Mouse (Mus musculus) neural tube, embryonic 10.5 days (tissue): Measurements from ENCODE around the gene Tgfbr3l.
"Not testable (repeated sequence)": the region's sequence is repeated elsewhere in the genome, so short reads cannot be mapped to it uniquely, and the experiment has no call there.

Experiments used
- DNase-seq: peaks from one replicate; pipeline ENCODE4 v3.0.0-alpha.2; 2017; ENCODE audit warnings: low spot score; ENCODE audit errors: extremely low spot score

Gene Tgfbr3l

DNA sequence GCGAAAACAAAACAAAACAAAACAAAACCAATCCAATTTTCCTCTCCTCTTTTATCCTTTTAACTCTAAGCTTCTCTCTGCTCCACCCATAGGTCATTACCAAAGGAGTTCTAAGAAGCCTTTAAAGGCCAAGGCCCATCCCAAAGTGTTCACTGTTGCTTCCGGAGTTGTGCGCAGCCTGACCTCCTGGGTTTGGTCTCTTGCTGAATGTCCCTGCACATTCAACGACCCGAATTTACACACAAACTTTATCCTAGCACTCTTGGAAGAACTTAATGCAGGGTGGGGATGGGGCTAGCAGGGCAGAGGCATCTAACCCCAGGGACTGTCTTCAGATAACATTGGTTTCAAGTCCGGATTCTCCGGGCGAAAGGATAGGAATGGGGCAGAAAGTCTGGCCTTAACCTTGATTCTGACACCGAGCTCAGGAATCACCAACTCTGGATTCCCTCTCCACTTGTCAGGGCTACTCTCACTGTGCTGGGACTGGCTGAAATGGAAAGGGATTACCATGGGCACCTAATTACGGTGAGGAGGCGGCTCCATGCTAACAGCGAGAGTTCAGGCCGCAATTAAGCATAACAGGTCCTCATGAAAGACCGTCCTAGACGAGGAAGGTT is 10.1 kb upstream of the Tgfbr3l start:
- no peak for DNase-seq

DNA sequence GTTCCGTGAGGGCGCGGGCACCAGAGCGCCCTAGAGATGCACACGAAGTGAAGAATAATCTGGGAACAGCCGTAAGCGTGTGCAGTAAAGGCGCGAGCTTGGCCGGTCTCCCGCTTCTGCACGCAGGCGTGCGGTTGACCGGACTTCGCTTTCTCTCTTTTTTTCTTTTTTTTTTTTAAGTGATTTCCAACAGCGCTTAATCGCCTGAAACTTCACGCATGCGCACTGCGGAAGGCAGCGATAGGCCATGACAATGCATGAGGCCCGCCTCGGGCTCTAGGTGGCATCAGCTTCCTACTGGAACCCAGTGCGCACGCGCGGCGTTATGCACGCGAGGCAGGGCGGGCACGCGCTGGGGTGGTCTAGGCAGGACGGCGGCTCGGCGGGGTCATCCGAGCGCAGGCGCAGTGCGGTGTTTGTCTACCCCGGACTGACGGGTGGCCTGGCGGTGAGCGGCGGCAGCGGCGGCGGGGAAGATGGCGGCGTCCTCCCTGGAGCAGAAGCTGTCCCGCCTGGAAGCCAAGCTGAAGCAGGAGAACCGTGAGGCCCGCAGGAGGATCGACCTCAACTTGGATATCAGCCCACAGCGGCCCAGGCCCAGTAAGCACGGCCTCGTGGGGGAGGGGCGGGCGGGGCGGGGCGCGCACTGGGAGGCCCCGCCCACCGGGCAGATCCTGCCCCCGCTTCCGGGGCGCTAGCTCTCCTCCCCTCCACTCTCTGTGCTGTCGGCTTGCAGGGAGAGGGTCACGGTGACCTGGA is 9.4 kb upstream of the Tgfbr3l start, which contains the start of the genes Map2k7 and Gm49320:
Map2k7 (plus strand) TSS at position 307 of the 759 bp plus-strand sequence.
Gm49320 (plus strand) TSS at position 432 of the 759 bp plus-strand sequence.
- DNase-seq: peak; percentile 100

DNA sequence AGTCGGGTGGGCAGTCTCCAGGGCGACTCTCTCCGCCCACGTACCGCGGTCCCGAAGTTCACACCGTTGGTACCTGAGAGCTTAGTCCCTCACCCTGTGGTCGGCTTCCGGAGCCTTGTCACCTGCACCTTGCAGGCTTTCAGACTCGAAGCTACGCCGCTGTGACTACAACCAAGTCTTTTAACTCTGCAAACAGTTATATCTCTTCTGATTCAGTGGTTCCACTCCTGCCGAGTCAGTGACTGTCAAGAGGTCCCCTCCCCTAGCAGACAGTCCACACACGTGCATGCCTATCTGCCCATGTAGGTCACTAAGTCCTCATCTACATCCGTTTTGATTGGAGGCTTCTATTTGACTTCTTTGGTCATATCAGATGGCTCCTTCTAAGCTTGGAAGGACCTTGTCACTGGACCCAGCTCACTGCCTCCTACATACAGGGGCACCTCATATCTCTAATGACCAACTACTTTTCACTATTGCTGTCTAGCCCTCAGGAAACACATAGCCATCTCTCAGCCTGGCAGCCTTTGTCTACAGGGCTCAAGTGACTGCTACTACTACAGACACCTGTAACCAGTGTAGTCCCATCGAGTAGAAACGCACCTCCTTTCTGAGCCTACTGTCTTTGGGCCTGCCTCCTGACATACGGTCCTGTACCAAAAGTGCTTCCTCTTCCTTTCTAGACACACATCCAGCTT is 8.7 kb upstream of the Tgfbr3l start:
- DNase-seq: no peak

DNA sequence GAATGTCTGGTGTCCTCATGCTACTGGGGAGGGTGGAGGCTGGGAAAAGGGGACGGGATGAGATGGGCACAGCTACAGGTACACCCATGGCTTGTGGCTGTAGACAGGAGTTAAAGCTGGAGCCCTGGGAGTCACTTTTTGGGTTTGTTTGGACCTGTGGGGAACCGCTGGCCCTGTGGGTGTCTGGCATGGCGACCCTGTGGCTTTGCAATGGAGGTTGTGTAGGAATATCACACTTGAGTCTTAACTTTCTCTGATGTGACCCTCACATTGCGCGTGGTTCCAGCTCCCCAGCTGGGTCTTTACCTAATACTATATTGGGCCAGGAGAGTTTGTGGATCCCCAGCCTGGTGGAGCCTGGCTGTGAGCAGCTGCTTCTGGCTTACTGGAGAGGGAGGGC is 3.0 kb upstream of the Tgfbr3l start:
- DNase-seq: no peak

DNA sequence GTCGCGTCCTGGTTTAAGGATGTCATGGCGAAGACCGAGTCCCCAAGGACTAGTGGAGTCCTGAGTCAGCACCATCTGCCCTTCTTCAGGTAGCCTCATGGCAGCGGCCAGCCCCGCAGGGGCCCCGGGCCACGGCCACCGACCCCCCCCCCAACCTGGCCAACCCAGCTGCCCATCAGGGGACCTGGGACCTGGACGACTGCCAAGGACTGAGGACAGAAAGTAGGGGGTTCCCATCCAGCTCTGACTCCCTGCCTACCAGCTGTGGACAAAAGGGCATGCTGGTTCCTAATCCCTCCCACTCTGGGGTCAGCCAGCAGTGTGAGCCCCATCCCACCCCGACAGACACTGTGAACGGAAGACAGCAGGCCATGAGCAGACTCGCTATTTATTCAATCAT is 2.3 kb upstream of the Tgfbr3l start:
- no peak for DNase-seq

DNA sequence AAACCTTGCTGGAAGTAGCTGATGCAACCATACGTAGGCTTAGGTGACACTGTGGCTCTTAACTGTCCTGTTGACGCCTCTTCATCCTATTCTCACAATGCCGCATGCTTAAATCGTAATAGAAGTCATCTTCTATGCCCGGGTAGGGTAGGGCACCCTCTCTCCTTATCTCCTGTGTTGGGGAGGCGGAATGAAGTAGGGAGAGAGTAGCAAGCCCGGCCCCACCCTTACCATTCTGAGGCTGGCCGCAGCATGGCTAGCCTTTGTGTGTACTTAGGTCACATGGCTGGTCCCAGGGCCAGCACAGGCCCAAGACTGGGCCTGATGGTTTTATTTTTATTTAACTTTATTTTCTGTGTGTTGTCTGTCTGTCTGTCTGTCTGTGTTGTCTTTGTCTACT is 773 bp upstream of the Tgfbr3l start:
- DNase-seq: no peak

DNA sequence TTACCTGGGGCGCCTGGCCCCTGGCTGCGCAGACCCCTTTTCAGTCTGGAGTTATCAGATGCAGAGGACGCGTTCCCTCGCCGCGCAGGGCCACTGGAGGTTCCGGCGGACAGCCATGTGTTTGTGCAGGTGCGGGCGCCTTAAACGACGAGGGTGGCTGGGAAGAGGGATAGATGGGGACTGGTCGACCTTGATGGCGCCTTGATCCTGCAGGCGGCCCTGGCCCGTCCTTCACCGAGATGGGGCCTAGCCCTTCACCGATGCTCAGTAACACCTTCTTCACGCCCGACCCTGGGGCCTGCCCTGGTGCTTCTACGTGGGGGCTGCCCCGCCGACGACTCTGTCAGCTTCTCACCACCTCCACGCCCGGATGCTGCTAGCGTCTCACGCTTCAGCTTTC is 1.2 kb downstream of the Tgfbr3l start:
- DNase-seq: peak; percentile 53

DNA sequence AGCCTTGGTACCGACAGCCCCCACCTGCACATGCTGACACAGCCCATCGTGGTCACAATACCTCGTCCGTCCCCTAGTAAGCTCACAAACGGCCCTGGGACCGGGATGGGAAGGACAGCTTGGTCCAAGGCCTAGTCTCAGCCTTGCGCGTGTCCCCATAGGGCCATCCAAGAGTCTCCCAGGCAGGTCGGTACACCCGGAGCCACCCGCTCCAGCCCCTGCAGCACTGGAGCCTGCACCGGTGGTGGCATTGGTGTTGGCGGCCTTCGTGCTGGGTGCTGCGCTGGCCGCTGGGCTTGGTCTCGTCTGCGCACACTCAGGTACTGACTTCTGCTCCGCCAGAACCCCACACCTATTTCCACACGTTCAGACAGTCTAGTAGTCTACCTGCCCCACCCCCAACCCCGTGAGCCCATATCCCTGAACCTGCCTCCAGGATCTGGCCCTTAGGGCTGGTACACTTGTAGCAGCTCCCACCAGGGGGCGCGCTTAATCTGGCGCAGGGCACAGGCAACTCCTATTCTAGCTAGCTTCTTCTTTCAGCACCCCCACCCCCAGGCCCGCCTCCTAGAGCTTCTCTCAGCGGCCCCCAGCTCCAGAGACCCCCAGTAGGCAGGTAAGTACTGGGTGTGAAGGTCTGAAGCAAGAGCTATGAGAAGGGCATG is 2.4 kb downstream of the Tgfbr3l start:
- DNase-seq: peak; percentile 85

DNA sequence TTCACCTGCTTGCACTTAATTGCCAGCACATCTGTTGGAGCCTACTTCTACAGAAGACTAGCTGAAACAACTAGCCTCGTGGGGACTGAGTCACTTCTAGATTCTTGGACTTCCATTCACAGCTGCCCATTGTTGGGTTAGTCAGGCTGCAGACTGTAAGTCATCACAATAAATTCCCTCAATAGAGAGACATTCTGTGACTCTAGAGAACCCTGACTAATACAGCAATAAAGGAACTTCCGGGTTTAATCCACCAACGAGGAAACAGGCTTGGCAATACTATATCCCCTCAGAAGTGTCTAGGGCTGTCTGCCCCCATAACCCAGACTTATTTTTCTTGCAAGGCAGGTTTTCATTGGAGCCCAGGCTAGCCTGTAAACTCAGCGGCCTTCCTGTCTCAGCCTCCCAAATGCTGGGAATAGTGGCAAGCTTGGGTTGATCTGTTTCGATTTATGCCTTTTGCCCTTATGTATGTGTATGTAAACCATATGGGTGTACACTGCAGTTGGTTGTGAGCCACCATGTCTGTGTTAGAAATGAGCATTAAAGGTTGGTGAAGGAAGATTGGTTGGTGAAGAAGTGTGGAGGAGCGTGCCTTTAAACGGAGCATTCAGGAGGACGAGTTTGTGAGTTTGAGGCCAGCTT is 4.2 kb downstream of the Tgfbr3l start:
- DNase-seq: no peak

DNA sequence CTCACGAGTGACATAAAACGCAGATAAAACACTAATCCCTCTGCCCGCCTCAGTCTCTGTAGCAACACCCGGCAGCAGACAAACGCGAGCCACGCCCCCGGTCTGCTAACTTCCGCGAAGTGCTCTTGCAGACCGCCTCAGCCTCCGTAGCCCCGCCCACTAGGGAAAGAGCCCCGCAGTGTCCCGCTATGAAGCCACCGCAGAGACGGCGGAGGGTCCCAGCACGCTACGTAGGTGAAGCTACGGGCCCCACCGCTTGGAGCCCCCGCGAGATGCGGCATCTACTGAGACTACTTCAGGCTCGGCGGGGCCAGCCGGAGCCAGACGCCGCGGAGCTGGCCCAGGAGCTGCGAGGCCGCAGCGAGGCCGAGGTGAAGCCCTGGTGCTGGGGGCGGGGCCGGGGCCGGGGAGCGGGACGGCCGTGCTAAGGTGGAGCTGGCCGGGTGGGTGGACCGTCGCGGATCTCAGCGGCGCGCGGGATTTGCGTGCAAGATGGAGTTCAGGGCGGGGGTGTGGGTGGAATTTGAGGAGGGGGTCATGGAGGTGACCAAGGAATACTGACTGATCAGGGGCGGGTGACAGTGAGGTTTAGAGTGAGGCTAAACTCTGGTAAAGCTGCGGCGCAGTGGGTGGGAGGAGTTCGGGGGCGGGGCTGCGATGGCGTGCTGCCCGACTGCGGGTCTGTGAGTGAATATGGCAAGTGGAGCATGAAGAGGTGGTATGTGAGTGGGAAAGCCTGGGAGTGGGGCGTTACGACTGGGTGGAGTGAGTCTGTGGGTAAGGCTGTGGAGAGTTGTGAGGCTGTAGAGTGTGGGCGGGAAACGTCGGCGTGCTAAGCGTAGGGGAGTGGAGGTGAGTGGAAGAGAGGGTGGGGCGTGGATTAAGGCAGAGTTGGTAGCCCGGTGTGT is 5.2 kb downstream of the Tgfbr3l start, which contains the start of gene Snapc2:
Snapc2 (plus strand) TSS at position 147 of the 908 bp plus-strand sequence.
- peak; percentile 96 for DNase-seq

DNA sequence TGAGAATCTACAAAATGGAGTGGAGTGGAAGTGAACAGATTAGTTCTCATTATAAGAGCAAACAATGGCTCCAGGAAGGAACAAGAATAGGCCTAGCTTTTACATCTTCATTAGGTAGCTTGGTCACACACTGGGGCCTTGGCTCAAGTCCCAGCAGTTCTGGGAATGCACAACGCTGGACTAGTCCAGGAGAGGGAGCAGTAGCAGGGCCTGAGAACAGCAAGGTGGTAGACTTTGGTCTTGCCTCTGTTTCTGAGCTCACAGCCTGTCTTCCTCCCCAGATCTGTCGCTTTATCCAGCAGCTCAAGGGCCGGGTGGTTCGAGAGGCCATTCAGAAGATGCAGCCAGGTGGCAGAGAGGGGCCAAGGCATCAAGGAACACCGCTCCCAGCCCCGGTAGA is 6.0 kb downstream of the Tgfbr3l start:
- no peak for DNase-seq

DNA sequence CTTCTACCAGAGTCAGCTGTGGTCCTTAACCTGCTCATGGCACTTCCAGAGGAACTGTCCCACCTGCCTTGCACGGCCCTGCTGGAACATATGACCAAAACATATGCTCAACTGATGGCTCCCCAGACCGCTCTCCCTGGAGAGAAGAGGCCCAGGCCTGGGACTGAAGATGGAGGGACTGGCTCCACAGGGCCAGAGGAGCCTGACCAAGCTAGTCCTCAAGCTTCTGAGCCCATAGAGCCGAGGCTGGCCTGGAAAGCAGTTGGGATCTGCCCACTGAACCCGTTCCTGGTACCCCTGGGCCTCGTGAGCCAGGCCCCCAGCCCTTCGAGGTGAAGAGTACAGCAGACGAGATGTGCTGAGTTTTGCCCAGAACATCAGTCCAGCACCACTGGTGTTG is 7.5 kb downstream of the Tgfbr3l start:
- DNase-seq: not testable (repeated sequence)

DNA sequence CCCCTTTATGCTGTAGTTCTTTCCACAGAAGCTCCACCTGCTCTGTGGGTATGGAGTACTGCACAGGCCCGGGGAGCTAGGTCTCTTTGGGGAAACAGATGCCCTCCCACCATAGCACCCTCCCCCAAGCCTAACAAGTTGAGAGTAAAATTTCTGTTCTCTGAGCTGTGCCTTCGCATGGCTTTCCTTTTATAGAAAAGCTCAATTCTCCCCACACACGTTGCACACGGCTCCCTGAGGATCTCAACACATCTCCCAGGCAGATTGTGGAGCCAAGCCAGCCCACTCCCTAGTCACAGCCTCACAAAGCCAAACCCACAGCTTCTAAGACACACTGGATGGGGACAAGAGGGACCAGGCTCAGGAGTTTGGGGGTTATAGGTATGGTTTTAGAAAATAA is 8.9 kb downstream of the Tgfbr3l start:
- DNase-seq: no peak

DNA sequence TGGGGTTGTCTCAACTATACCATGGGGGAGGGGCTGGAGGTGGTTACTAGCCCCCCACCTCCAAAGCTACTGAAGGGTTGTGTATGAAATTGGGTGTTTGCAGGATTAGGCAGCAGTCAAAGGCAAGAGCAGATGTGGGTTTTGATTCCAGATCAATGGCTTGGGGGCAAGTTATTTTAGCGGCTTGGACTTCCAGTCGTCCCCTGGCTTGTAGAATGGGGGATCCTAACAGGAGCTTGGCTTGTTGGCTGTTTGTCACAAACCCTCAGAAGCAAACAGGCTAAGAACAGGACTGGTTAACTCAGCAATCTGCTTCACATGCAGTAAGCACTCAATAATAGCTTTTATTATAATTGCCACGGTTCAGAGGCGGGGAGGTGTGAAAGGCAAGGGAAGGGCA is 9.3 kb downstream of the Tgfbr3l start:
- DNase-seq: no peak

DNA sequence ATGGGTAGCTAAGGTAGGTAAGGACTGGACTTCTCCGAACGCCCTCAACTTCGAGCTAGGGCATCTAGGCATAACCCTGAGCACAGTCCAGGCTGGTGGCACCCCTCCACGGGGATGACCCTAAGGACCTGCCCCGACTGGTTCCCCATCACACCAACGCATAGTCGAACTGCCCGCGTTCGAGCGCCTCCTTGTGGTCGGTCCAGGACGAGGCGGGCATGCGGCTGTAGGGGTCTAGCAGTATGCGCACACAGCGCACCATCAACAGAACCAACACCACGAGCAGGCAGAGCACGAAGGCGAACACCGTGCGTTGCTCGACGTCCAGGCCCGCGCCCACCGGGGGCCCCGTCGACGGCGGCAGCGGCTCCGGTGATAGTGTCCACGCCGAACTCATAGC is 10.2 kb downstream of the Tgfbr3l start:
- peak; percentile 92 for DNase-seq

DNA sequence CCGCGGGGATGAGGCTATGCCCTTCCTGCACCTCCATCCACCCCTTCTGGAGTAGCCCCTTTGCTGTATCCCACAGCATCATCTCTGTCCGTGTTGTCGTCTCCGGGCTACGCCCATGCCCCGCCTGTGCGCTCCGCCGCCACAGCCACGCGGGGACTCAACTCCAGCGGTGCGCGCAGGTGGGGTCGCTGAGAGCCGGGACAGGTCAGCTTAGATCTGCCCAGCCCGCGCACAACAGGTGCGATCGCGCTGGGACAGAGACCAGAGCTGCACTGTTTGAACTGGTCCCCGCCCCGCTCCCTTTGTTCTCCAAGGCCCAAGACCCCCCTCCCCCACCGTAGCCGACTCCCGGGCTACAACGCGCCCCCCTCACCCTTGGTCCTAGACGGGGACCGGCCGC is 10.7 kb downstream of the Tgfbr3l start:
- DNase-seq: no peak

DNA sequence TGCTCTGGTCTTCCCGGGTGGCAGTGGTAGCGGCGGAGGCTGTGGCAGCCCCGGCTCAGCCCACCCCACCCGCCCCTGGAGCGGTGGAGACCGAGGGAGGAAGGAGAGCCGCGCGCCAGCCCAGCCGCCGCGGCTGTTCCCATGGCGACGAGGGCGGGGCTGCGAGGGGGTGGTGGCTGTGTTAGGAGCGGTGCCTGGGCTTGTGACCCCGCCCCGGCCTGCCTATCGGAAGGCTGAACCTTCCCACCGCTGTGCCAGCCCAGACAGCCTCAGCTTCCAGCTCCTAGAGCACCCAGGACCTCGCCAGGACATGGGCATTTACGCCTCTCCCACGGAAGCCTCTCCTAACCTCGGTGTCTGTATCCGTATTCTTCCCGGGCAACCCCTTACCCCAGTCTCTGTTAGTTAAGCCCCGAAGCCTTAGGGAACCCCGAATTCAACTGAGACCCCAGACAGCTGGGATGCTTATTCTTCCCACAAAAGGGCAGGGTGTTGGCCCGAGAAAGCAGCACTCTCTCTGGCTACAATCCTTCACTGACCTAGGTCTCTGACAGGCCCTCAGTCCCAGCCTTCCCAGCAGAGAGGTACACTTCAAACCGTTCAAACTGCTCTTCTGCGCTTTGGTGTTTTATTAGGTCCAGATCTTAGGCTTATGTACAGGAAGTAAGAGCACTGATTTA is 11.3 kb downstream of the Tgfbr3l start, which contains the start of gene Ctxn1:
Ctxn1 (minus strand) TSS at position 150 of the 680 bp plus-strand sequence.
- DNase-seq: peak; percentile 98

DNA sequence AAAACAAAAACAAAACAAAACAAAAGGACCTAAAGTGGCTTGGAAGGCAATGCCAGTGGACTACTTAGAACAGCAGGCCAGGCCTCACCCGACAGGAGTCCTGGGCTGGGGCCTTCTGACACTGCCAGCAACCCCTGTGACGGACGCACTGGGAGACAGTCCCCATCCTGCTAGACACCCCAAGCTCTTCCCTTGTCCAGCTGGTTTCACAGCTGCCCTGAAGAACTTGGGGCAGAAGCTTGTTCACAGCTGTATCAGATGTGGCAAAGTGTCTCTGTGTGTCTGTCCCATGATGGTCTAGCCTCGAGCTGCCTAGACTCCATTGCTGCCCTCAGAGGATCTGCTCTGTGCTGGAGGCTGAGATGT is 11.8 kb downstream of the Tgfbr3l start:
- no peak for DNase-seq

DNA sequence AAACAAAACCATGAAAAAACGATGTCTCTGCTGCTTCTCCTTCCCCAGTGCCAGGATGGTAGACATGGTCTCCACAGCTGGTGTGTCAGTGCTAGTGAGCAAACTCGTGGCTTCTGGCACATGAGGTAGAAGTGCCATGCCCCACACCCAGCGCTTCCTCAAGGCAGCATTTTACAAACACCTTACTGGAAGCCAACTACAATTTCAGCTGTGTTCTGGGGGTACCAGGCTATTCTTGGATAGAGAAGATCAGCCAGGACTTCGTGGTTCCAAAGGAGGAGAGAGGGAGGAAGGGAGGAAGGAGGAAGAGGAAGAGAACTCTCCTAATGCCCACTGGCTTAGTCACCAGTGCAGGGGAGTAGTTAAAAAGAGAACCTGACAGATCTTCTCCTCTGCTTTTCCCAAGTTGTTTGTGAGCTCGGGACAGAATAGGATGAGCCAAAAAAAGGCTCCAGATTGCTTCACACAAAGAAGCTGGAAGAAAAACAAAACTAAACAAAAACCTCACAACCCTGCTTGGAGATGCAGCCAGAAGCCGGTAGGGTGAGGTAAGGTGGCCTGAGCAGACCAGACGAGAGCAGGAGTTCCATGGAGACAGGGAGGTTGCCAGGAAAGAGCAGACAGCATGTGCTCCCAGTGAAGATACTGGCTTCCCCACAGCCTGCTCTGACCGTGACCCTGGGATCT is 15.2 kb downstream of the Tgfbr3l start:
- DNase-seq: no peak
